Mouse (Mus musculus): ENCODE data around the gene Rcbtb1. TPM values are rescaled to one million over a fixed set of nuclear protein-coding genes. Genes with fewer than 3 reads are reported as not detected.
"Not testable (repeated sequence)": the region's sequence is repeated elsewhere in the genome, so short reads cannot be mapped to it uniquely, and the experiment has no call there.

Gene Rcbtb1
- polyA plus RNA-seq, 1 experiment from 2014 or later = 54.6 TPM

DNA sequence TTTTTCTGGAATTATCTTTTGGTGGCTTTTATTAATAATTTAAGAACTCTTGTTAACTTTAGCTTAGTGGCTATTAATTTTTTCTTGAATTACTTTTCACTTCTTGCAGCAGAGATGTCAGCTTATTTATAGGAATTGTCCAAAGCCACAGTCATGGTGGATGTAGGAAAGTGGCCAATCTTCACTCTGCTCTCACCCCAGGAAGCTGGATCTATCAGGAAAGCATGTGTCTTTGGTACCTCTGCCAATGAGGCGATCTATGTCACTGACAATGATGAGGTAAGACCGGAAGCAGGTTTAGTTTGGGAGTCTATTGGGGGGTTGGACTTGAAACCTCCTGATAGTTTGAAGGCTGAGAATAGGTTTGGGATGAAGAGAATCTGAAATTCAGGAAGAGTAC is 8.8 kb downstream of the Rcbtb1 start:
- Histone ChIP-seq H3K27ac (no peak overlapping the region), H3K4me2 (no peak overlapping the region), H3K9ac (no peak overlapping the region), H3K9me3 (no peaks in the 10 kb centered on the region), H3K36me3 (peaks cover 10% of the 10 kb centered on the region; the same call in 1 of the 2 replicates), H3K4me1 (peaks cover 10% of the 10 kb centered on the region; the same call in 1 of the 2 replicates), H3K27me3 (no peaks in the 10 kb centered on the region), H3K4me3 (no peak overlapping the region)
- ATAC-seq (ENCODE audit: borderline replicate concordance, extremely low read depth, low FRiP score, low TSS enrichment) = no peak
- 94% methylated on average over 2 of the region's 2 CpGs for WGBS

DNA sequence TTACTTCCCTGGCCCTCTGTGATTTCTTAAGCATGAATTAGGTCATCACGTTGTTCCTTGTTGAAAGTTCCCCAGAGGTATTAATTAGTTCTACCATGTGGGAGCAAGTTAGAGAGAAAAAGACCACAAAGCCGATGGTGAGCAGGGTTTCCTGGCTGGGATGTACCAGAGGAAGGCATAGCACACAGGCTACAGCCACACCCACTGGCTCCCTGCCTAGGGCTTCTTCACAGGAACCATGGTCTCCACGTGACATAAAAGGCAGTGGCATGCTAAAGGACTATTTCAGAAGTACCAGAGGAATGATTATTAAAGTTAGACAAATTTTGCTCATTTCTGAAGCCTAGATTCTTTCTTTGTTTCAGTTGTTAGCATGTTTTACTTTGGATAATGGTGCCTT is 18.2 kb downstream of the Rcbtb1 start:
- ATAC-seq (ENCODE audit: borderline replicate concordance, extremely low read depth, low FRiP score, low TSS enrichment) = no peak
- H3K9me3 ChIP-seq = no peaks in the 10 kb centered on the region
- H3K27ac ChIP-seq = no peak overlapping the region
- no peak overlapping the region for H3K4me2 ChIP-seq
- H3K4me1 ChIP-seq = no peaks in the 10 kb centered on the region
- H3K36me3 ChIP-seq = peaks cover 62% of the 10 kb centered on the region
- no peak overlapping the region for H3K9ac ChIP-seq
- WGBS = 85% methylated on average over 3 of the region's 3 CpGs
- no peaks in the 10 kb centered on the region for H3K27me3 ChIP-seq
- no peak overlapping the region for H3K4me3 ChIP-seq

DNA sequence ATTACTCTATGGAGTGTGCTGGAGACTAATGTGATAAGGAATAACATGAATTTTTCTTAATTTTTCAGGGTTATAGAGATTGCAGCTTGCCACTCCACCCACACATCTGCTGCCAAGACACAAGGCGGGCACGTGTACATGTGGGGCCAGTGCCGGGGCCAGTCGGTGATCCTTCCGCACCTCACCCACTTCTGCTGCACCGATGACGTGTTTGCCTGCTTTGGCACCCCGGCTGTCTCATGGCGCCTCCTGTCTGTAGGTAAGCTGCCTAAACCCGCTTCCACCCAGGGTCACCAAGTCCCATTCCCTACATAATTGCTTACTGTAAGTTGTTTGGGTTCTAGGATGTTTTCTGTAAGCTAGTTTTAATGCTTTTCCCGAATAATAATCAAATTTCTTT is 25.2 kb downstream of the Rcbtb1 start:
- Histone ChIP-seq H3K36me3 (peaks cover 84% of the 10 kb centered on the region), H3K27me3 (no peaks in the 10 kb centered on the region), H3K4me1 (no peaks in the 10 kb centered on the region), H3K9me3 (no peaks in the 10 kb centered on the region), H3K9ac (no peak overlapping the region), H3K4me3 (no peak overlapping the region), H3K4me2 (no peak overlapping the region), H3K27ac (no peak overlapping the region)
- 93% methylated on average over 11 of the region's 11 CpGs for WGBS
- ATAC-seq (ENCODE audit: borderline replicate concordance, extremely low read depth, low FRiP score, low TSS enrichment) = no peak

DNA sequence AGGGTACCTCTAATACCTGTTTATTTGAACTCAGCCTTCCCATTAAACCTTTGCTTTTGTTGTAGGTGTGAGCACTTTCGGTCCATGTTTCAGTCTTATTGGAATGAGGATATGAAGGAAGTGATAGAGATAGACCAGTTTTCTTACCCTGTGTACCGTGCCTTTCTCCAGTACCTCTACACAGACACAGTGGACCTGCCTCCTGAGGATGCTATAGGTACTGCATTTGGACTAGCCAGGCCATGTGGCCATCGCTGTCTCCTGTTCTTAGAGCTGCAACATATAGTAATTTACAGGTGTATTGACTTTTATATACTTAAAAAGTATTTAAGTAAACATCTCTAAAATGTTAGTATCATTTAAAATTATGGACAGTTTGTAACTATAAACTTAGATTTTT is 28.8 kb downstream of the Rcbtb1 start:
- peaks cover 86% of the 10 kb centered on the region for H3K36me3 ChIP-seq
- no peak overlapping the region for H3K4me2 ChIP-seq
- WGBS = 96% methylated on average over 3 of the region's 3 CpGs
- H3K9me3 ChIP-seq = no peaks in the 10 kb centered on the region
- no peak overlapping the region for H3K27ac ChIP-seq
- no peak for ATAC-seq (ENCODE audit: borderline replicate concordance, extremely low read depth, low FRiP score, low TSS enrichment)
- H3K27me3 ChIP-seq = no peaks in the 10 kb centered on the region
- H3K4me1 ChIP-seq = no peaks in the 10 kb centered on the region
- H3K9ac ChIP-seq = no peak overlapping the region
- no peak overlapping the region for H3K4me3 ChIP-seq

DNA sequence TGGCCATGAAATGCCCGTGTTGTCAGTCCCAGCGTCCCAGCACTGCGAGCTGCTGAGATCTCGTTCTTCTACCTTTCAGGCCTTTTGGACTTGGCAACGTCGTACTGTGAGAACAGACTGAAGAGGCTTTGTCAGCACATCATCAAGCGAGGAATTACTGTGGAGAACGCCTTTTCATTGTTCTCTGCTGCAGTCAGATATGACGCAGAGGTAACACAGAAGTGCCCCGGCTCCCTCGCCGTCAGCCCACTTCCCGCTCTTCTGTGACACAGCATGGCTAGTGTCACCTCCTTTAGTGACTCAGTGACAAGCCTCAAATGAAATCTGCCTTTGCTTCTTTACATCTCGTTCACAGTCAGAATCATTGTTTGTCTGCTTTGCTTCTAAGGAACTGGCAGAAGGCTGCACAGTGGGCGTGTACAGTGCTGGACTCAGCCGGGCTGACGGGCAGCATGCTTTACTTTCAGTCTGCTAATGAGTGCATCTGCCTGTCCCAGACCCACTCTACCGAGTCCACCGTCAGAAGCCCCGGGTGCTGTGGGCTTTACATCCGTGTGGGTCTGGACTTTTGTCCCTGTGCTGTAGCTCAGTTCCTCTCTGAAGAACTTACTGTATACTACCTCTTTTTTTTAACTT is 29.4 kb downstream of the Rcbtb1 start:
- H3K4me3 ChIP-seq = no peak overlapping the region
- no peak overlapping the region for H3K27ac ChIP-seq
- H3K36me3 ChIP-seq = peaks cover 87% of the 10 kb centered on the region
- H3K4me1 ChIP-seq = no peaks in the 10 kb centered on the region
- H3K9ac ChIP-seq = no peak overlapping the region
- ATAC-seq (ENCODE audit: borderline replicate concordance, extremely low read depth, low FRiP score, low TSS enrichment) = no peak
- no peaks in the 10 kb centered on the region for H3K27me3 ChIP-seq
- no peak overlapping the region for H3K4me2 ChIP-seq
- 91% methylated on average over 21 of the region's 21 CpGs for WGBS
- H3K9me3 ChIP-seq = no peaks in the 10 kb centered on the region

DNA sequence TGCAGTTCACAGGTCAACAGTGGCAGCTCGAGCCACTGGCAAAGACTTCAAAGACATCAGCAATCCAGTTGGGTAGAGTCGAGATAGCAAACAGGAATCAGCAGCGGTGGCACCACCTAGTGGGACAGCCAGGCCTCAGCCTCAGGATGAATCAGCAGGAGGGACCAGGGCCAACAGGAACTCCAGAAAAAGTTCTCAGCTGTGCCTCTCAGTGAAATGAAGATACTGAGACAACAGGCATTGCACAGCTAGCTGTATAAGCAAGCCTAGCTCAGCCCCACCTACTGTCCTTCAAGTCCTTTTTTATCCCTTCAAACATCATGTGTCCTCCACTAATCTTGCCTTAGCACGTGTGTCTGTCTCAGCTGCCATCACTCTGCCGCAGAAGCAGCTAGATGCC is 31.0 kb downstream of the Rcbtb1 start:
- Histone ChIP-seq H3K27me3 (no peaks in the 10 kb centered on the region), H3K4me2 (no peak overlapping the region), H3K9ac (no peak overlapping the region), H3K4me1 (no peaks in the 10 kb centered on the region), H3K9me3 (no peaks in the 10 kb centered on the region), H3K4me3 (no peak overlapping the region), H3K27ac (no peak overlapping the region), H3K36me3 (peaks cover 83% of the 10 kb centered on the region)
- ATAC-seq (ENCODE audit: borderline replicate concordance, extremely low read depth, low FRiP score, low TSS enrichment) = no peak
- 64% methylated on average over 5 of the region's 5 CpGs for WGBS

DNA sequence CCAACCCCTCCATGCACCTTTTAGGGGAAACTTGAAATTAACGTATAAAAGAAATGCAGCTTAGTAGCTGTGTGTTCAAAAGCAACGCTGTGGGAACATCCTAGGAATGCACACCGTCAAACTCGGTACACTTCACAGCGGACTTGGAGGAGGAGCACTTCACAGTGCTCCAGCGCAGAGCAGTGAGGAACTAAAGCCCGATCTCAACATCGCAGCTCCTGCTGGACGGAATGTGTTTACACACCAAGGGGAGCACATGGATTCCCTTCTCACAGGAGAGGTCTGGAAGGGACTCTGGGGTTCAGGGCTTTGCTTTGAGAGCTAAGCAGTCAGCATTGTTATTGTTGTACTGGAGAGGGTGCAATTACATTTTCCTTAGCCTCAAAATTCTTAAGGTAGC is 32.6 kb downstream of the Rcbtb1 start:
- no peak for ATAC-seq (ENCODE audit: borderline replicate concordance, extremely low read depth, low FRiP score, low TSS enrichment)
- no peak overlapping the region for H3K4me3 ChIP-seq
- WGBS = 79% methylated on average over 9 of the region's 9 CpGs
- no peak overlapping the region for H3K9ac ChIP-seq
- H3K9me3 ChIP-seq = no peaks in the 10 kb centered on the region
- no peak overlapping the region for H3K4me2 ChIP-seq
- H3K27ac ChIP-seq = no peak overlapping the region
- H3K4me1 ChIP-seq = no peaks in the 10 kb centered on the region
- peaks cover 85% of the 10 kb centered on the region for H3K36me3 ChIP-seq
- no peaks in the 10 kb centered on the region for H3K27me3 ChIP-seq

DNA sequence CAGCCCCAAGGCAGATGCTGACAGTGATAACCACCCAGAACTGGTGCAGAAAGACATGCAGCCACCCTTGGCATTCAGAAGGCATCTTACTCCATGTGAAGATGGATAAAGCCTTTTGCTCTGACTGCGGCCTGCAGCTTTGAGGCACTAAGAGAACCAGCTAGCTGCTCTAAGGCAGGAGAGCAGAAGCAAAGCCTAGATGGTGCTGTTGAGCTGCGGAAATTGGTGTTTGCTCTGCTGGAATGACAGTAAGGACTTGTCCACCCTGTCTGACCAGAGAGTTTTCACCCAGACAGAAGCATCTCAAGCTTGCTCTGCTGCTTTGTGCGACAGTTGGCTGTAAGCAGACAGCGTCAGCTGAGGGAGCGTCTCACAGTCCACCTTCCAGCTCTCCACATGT is 49.3 kb downstream of the Rcbtb1 start:
- not testable (repeated sequence) for H3K27me3 ChIP-seq; H3K27ac ChIP-seq; H3K4me1 ChIP-seq; H3K9ac ChIP-seq; ATAC-seq (ENCODE audit: borderline replicate concordance, extremely low read depth, low FRiP score, low TSS enrichment); H3K36me3 ChIP-seq; H3K4me3 ChIP-seq; H3K9me3 ChIP-seq; H3K4me2 ChIP-seq
- WGBS = 40% methylated on average over 5 of the region's 5 CpGs

DNA sequence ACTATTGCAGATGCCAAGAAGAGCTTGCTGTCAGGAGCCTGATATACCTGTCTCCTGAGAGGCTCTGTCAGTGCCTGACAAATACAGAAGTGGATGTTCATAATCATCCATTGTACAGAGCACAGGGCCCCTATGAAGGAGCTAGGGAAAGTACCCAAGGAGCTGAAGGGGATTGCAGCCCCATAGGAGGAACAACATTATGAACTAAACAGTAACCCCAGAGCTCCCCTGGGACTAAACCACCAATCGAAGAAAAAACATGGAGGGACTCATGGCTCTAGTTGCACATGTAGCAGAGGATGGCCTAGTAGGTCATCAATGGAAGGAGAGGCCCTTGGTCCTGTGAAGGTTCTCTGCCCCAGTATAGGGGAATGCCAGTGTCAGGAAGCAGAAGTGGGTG is 54.9 kb downstream of the Rcbtb1 start:
- not testable (repeated sequence) for H3K9ac ChIP-seq; H3K4me1 ChIP-seq; H3K27ac ChIP-seq; ATAC-seq (ENCODE audit: borderline replicate concordance, extremely low read depth, low FRiP score, low TSS enrichment); H3K27me3 ChIP-seq; H3K4me2 ChIP-seq; H3K9me3 ChIP-seq; H3K36me3 ChIP-seq; H3K4me3 ChIP-seq
- WGBS = 92% methylated on average over 1 of the region's 1 CpGs

DNA sequence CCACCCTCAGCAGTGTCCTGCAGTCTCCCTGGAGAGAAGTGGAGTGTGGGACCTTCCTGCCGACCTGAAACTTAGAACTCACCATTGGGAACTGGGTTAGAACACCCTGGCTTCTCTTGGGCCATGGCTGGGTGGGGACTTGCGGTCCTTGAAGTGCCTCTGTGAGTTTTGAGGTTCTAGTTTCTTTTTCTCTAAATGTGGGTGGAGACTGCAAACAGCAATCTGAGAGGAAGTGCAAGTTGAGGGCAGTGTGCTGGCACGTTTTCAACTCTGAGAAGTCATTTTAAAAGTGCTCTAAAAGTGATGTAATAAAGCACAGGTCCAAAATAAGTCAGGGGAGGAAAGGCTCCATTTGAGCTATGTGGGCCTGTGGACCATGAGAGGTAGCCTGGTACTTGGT is 59.0 kb downstream of the Rcbtb1 start, which contains the start of gene Gm6904:
Gm6904 (minus strand) TSS at position 161 of the 400 bp plus-strand sequence.
- 38% methylated on average over 3 of the region's 3 CpGs for WGBS
- H3K27me3 ChIP-seq = no peaks in the 10 kb centered on the region
- H3K9me3 ChIP-seq = no peaks in the 10 kb centered on the region
- H3K4me2 ChIP-seq = no peak within 1 kb of the TSS
- no peak within 1 kb of the TSS for H3K4me3 ChIP-seq
- H3K4me1 ChIP-seq = no peaks in the 10 kb centered on the region
- no peaks in the 10 kb centered on the region for H3K36me3 ChIP-seq
- H3K9ac ChIP-seq = no peak within 1 kb of the TSS
- no peak within 1 kb of the TSS for H3K27ac ChIP-seq
- no peak for ATAC-seq (ENCODE audit: borderline replicate concordance, extremely low read depth, low FRiP score, low TSS enrichment)

DNA sequence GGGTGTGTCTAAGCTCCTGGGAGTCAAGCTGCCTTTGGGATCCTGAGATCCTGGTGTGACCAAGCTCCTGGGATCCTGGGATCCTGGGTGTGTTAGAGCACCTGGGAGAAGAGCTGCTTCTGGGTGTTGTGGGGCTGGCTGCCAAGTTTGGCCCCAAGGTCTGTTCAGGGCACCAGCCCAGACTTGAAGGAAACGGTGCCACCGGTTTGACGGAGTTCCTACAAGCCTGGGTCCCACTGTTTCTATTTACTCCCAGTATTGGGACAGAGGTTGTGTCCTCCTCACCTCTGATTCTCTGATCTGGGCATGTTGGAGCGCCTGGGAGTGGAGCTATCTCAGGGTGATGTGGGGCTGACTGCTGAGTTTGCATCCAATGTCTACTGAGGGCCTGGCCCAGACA is 74.0 kb downstream of the Rcbtb1 start:
- H3K9ac ChIP-seq; H3K4me3 ChIP-seq; H3K4me1 ChIP-seq; H3K27ac ChIP-seq; H3K4me2 ChIP-seq; ATAC-seq (ENCODE audit: borderline replicate concordance, extremely low read depth, low FRiP score, low TSS enrichment); H3K9me3 ChIP-seq; H3K27me3 ChIP-seq; H3K36me3 ChIP-seq: not testable (repeated sequence)
- 79% methylated on average over 4 of the region's 4 CpGs for WGBS
